Mouse (Mus musculus) intestine, postnatal 0 days (tissue): Measurements from ENCODE around the gene Ankmy1. TPM values are rescaled to one million over a fixed set of nuclear protein-coding genes. Genes with fewer than 3 reads are reported as not detected.

Source experiments
- ATAC-seq: fragments of 200-750 bp; cut with Nextera tagmentation; 2 replicates; pipeline ENCODE4 v1.8.0; 2017; ENCODE audit warnings: mild to moderate bottlenecking, moderate TSS enrichment, moderate library complexity
- H3K27ac ChIP-seq: fragments of 300-500 bp; sonication (generic); 2 replicates; pipeline ENCODE4 v1.5.1; 2014; ENCODE audit warnings: mild to moderate bottlenecking, low read depth, low read length, moderate library complexity
- H3K27me3 ChIP-seq: fragments of 300-500 bp; sonication (generic); replicated peaks from 2 replicates; pipeline ENCODE4 v1.6.1; 2014; ENCODE audit warnings: low read length, mixed read lengths; ENCODE audit not compliant: control insufficient read depth, insufficient read depth
- H3K36me3 ChIP-seq: fragments of 300-500 bp; sonication (generic); 2 replicates; pipeline ENCODE4 v1.6.1; 2014; ENCODE audit warnings: mild to moderate bottlenecking, moderate library complexity; ENCODE audit not compliant: control insufficient read depth, insufficient read depth
- H3K4me1 ChIP-seq: fragments of 300-500 bp; sonication (generic); replicated peaks from 2 replicates; pipeline ENCODE4 v1.6.1; 2014; ENCODE audit warnings: antibody characterized with exemption, low read length, mixed read lengths; ENCODE audit not compliant: control insufficient read depth, insufficient read depth
- H3K4me2 ChIP-seq: fragments of 300-500 bp; sonication (generic); replicated peaks from 2 replicates; pipeline ENCODE4 v1.6.1; 2014; ENCODE audit warnings: low read depth, mild to moderate bottlenecking, moderate library complexity
- H3K4me3 ChIP-seq: fragments of 300-500 bp; sonication (generic); 2 replicates; pipeline ENCODE4 v1.5.1; 2014; ENCODE audit warnings: low read depth, low read length
- H3K9ac ChIP-seq: fragments of 300-500 bp; sonication (generic); 2 replicates; pipeline ENCODE4 v1.6.1; 2014; ENCODE audit warnings: mild to moderate bottlenecking, low read depth, low read length
- H3K9me3 ChIP-seq: fragments of 300-500 bp; sonication (generic); 2 replicates; pipeline ENCODE4 v1.6.1; 2016; ENCODE audit warnings: mixed run types; ENCODE audit not compliant: control insufficient read depth
- CTCF ChIP-seq: sonication (generic); IDR thresholded peaks from 2 replicates; pipeline ENCODE4 v1.5.1; 2016; ENCODE audit warnings: low read depth, mild to moderate bottlenecking, control low read depth, antibody characterized with exemption, moderate library complexity
- WGBS: fragments of 180-500 bp; shearing (Covaris S2); extraction: QIAGEN DNeasy Blood & Tissue Kit; methylation state at CpG from one replicate; pipeline ENCODE4 v1.1.7; 2014; 5-methylcytosine and 5-hydroxymethylcytosine counted together
- polyA plus RNA-seq: library from polyadenylated mRNA; unstranded; fragments of >200 nt; fragmentation: Nextera tagmentation; extraction: Ambion mirVana; gene quantifications from 2 replicates; pipeline ENCODE4 v1.2.1, GENCODE M21; 2015

The Ankmy1 gene
- polyA plus RNA-seq, 1 experiment from 2014 or later, result not detected

DNA sequence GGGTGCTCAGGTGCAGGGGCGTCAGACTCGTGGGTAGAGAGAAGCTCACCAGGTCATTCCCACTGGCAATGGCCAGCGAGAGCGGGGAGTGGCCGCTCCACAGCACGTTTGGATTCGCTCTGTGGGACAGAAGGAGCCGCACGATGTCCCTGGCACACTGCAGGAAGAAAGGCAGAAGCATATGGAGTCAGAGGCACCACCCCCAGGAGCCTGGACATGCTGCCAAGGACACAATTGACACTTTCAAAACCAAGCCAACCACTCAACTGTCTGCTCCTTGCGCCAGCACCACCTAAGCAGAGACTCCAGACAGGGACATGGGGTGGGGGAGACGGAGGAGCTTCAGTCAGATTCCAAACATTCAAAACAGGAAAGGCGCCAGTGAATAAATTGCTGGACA is 23.4 kb downstream of the Ankmy1 start:
- Histone ChIP-seq H3K27me3 (no peaks in the 10 kb centered on the region), H3K9me3 (no peaks in the 10 kb centered on the region), H3K9ac (no peak overlapping the region), H3K36me3 (no peaks in the 10 kb centered on the region), H3K27ac (no peak overlapping the region), H3K4me3 (no peak overlapping the region), H3K4me2 (no peak overlapping the region), H3K4me1 (no peaks in the 10 kb centered on the region)
- TF ChIP-seq CTCF, result no peak
- ATAC-seq, result no peak
- 84% methylated on average over 12 of the region's 12 CpGs for WGBS

DNA sequence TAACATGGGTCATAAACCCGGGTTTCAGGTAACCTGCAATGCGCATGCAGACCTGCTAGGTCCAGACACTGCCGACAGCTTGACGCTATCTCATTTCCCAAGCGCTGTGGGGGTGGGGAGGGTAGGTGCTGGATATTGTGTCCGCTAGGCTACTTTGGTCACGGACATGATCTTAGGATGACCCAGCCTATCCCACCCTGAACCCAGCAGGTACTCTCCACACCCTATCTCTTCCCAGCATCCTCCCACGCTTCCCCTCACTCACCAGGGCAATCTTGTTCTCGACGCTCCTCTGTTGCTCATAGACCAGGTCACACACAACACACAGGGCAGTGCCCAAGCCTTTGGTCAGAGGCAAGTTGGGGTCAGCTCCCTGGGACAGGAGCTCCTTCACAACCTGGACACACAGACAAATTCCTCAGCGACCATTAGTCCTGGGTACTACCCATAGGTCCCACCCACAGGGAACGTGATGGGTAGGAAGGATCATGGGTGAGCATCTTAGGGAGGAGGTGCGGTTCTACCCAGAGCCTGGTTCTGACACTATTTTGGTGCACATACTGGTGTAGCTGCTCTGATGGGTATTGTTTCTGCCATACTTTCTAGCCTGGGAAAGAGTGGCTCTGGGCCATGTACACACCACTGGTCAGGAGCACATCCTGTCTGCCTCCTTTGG is 24.5 kb downstream of the Ankmy1 start:
- no peaks in the 10 kb centered on the region for H3K4me1 ChIP-seq
- H3K4me3 ChIP-seq, result no peak overlapping the region
- no peak for ATAC-seq
- H3K27ac ChIP-seq, result no peak overlapping the region
- H3K4me2 ChIP-seq, result no peak overlapping the region
- no peak overlapping the region for H3K9ac ChIP-seq
- 81% methylated on average over 13 of the region's 13 CpGs for WGBS
- no peaks in the 10 kb centered on the region for H3K9me3 ChIP-seq
- TF ChIP-seq CTCF, result no peak
- no peaks in the 10 kb centered on the region for H3K36me3 ChIP-seq
- H3K27me3 ChIP-seq, result no peaks in the 10 kb centered on the region

DNA sequence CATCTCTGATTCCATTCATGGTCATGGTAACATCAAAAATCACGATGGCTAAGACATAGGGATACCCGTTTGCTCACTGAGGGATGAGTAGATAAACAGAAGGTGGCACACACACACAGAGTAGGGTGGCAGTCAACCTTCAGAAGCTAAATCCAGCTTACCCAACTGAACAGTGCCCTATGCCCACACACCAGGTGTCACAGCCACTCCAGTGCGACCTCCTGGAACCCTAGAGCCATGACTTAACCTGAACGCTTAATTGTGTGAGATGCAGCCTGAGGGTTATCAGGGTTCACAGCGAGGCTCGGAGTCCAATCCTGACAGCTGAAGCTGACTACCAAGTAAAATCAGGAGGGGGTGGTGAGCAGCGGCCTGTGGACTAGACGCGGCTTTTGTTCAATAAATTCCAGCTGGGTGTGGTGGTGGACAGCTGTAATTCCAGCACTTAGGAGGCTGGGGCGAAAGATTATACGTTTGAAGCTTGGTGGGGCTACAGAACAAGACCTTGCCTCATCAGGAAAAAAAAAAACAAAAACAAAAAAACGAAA is 25.2 kb downstream of the Ankmy1 start:
- no peak for ATAC-seq

DNA sequence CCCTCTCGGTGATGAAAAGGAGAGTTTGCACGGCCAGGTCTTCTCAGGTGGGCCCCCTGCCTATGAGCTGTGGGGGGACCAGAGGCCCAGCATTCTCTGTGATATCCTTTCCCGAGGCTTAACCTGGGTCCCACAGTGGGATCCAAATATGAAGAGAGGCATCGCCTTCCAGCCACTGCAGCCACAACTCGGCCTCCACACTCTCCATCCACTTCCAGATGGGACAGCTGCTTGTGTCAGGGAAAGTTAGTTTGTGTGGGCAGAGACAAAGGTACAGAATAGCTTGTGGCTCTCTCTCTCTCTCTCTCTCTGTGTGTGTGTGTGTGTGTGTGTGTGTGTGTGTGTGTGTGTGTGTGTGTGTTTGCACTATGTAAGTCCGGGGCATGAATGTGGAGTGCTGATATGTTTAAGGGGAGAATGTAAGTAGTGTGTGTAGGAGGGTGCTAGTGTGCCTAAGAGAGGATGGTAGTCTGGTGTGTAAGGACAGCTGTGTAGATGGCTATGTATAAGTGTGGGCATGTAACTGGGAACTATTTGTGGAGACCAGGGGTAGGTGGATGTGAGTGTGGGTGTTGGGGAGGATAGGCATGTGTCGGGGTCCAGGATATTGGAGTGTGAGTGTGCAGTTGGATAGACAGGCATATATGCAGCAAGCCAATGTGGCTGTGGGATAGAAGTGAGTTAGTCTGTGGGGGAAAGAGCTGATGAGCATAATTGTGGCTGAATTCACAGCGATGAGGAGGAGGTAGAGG is 27.2 kb downstream of the Ankmy1 start:
- WGBS, result 76% methylated on average over 8 of the region's 8 CpGs
- H3K9me3 ChIP-seq, result no peaks in the 10 kb centered on the region

More for the DNA sequence above, 25.2 kb downstream of the Ankmy1 start:
- no peaks in the 10 kb centered on the region for H3K4me1 ChIP-seq
- no peaks in the 10 kb centered on the region for H3K9me3 ChIP-seq
- no peaks in the 10 kb centered on the region for H3K36me3 ChIP-seq
- H3K4me3 ChIP-seq, result no peak overlapping the region
- H3K27me3 ChIP-seq, result no peaks in the 10 kb centered on the region
- H3K27ac ChIP-seq, result no peak overlapping the region
- TF ChIP-seq CTCF, result no peak
- H3K4me2 ChIP-seq, result no peak overlapping the region
- no peak overlapping the region for H3K9ac ChIP-seq
- 42% methylated on average over 12 of the region's 12 CpGs for WGBS

DNA sequence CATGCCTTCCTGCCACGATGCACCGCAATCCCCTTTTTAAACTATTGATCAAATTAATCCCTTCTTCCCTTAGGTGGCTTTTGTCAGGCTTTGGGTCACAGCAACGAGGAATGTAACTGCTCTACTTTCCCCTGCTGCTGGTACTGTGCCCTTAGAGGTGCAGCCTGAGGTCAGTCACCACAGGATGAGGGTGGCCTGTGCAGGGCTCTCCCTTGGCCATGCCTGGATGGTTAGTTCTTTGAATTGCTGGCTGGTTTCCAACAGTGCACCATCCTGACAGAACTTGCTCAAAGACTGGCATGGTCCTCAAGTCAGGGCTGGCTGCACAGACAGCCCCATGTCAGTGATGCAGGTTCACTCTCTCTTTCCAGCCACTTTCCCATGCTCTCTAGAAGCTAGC is 28.7 kb downstream of the Ankmy1 start:
- no peak for ATAC-seq
- Histone ChIP-seq H3K4me1 (no peaks in the 10 kb centered on the region), H3K27ac (no peak overlapping the region), H3K9ac (no peak overlapping the region), H3K36me3 (no peaks in the 10 kb centered on the region), H3K4me2 (no peak overlapping the region), H3K4me3 (no peak overlapping the region), H3K9me3 (no peaks in the 10 kb centered on the region), H3K27me3 (no peaks in the 10 kb centered on the region)
- no peak for TF ChIP-seq CTCF
- 72% methylated on average over 3 of the region's 3 CpGs for WGBS

More for the DNA sequence above, 27.2 kb downstream of the Ankmy1 start:
- no peaks in the 10 kb centered on the region for H3K27me3 ChIP-seq
- H3K9ac ChIP-seq, result no peak overlapping the region
- H3K4me2 ChIP-seq, result no peak overlapping the region
- no peak for ATAC-seq
- H3K4me1 ChIP-seq, result no peaks in the 10 kb centered on the region
- TF ChIP-seq CTCF, result no peak
- H3K27ac ChIP-seq, result no peak overlapping the region
- H3K4me3 ChIP-seq, result no peak overlapping the region
- no peaks in the 10 kb centered on the region for H3K36me3 ChIP-seq

DNA sequence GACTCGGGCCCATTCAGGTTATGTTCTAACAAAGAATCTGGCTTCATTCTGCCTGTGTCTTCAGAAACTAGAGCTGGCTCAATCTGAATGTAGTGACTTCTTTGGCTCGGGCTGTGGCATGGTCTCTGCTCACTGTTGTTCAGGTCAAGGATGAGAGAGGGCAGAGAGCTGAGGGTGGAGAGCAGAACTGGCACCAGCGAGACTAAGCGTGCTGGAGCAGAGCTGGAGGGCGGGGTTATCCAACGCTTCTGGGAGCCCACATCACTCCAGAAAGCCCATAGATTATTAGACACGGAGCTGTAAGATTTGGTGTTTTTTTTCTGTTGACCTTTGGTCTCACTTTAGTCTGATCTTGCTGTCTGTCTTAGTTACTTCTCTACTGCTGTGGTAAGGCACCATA is 30.0 kb downstream of the Ankmy1 start:
- no peak overlapping the region for H3K27ac ChIP-seq
- no peak overlapping the region for H3K4me3 ChIP-seq
- WGBS, result 69% methylated on average over 7 of the region's 7 CpGs
- H3K4me1 ChIP-seq, result no peaks in the 10 kb centered on the region
- H3K4me2 ChIP-seq, result no peak overlapping the region
- H3K9me3 ChIP-seq, result no peaks in the 10 kb centered on the region
- ATAC-seq, result no peak
- no peaks in the 10 kb centered on the region for H3K27me3 ChIP-seq
- no peak overlapping the region for H3K9ac ChIP-seq
- H3K36me3 ChIP-seq, result no peaks in the 10 kb centered on the region
- TF ChIP-seq CTCF, result no peak
